ENCODE assay signal across 17 mouse cellular contexts in genomic region chr4:141925781-141926345, GRCm38 (mm10). TPM values are rescaled to one million over a fixed set of nuclear protein-coding genes. Genes with fewer than 3 reads are reported as not detected.
DNase-seq lines count a peak whose midpoint lies in the region; ATAC-seq and TF ChIP-seq lines count a peak whose summit lies in the region.
"Had no signal": no experiment of that assay in that cellular context is flagged by ENCODE, and none has a peak within 500 bp of the region (broad histone marks: within the 10 kb centered on the region; RNA-seq: fewer than 3 reads in every experiment).

No protein-coding gene starts in this region.

- peak overlapping the region; percentile 52; the same call in 1 of the 2 replicates for H3K27ac ChIP-seq in heart, embryonic 12.5 days (ENCODE audit: poor library complexity, severe bottlenecking)
- H3K27ac ChIP-seq in lung, embryonic 15.5 days: 0 out of 2 replicates have a peak overlapping the region, but pooled peaks have one; percentile 9
- no peak overlapping the region for H3K27ac ChIP-seq in kidney, embryonic 14.5 days (ENCODE audit: low read depth, low read length)
- H3K27ac ChIP-seq in stomach, embryonic 15.5 days: peak overlapping the region; percentile 49; the same call in 1 of the 2 replicates
- H3K27ac ChIP-seq in left cerebral cortex, adult 2 months: no peak overlapping the region
- H3K27ac ChIP-seq: midbrain, embryonic 15.5 days; neural tube, embryonic 13.5 days had no signal

- peak; percentile 59; the same call in 1 of the 2 replicates for ATAC-seq in heart, embryonic 12.5 days (ENCODE audit: insufficient number of reproducible peaks, low FRiP score)
- 0 out of 2 replicates have a peak, but pooled peaks have one; percentile 13 for ATAC-seq in lung, embryonic 15.5 days (ENCODE audit: borderline replicate concordance, extremely low read depth, low FRiP score, low TSS enrichment)
- ATAC-seq in kidney, embryonic 14.5 days (ENCODE audit: low FRiP score, low TSS enrichment): peak; percentile 37; the same call in 1 of the 2 replicates
- peak; percentile 40; the same call in 1 of the 2 replicates for ATAC-seq in stomach, embryonic 15.5 days (ENCODE audit: insufficient read depth, low FRiP score, low read depth)
- ATAC-seq: inflammation-experienced regulatory T-cells, adult 6 months; lung, postnatal 0 days; midbrain, embryonic 15.5 days had no signal

- H3K9me3 ChIP-seq in heart, embryonic 12.5 days (replicated peaks): no peaks in the 10 kb centered on the region
- H3K9me3 ChIP-seq in lung, embryonic 15.5 days: no peaks in the 10 kb centered on the region
- no peaks in the 10 kb centered on the region for H3K9me3 ChIP-seq in kidney, embryonic 14.5 days (ENCODE audit: control insufficient read depth, low read length)
- no peaks in the 10 kb centered on the region for H3K9me3 ChIP-seq in stomach, embryonic 15.5 days
- H3K9me3 ChIP-seq: midbrain, embryonic 15.5 days; neural tube, embryonic 13.5 days had no signal

- H3K9ac ChIP-seq in heart, embryonic 12.5 days: no peak overlapping the region
- no peak overlapping the region for H3K9ac ChIP-seq in lung, embryonic 15.5 days
- no peak overlapping the region for H3K9ac ChIP-seq in kidney, embryonic 14.5 days (ENCODE audit: low read depth, low read length)
- no peak overlapping the region for H3K9ac ChIP-seq in stomach, embryonic 15.5 days
- H3K9ac ChIP-seq: midbrain, embryonic 15.5 days; neural tube, embryonic 13.5 days had no signal

- H3K4me2 ChIP-seq in heart, embryonic 12.5 days: no peak overlapping the region
- no peak overlapping the region for H3K4me2 ChIP-seq in lung, embryonic 15.5 days
- H3K4me2 ChIP-seq in kidney, embryonic 14.5 days (replicated peaks; ENCODE audit: low read depth, low read length): no peak overlapping the region
- no peak overlapping the region for H3K4me2 ChIP-seq in stomach, embryonic 15.5 days
- H3K4me2 ChIP-seq: midbrain, embryonic 15.5 days; neural tube, embryonic 13.5 days had no signal

- intact Hi-C loops in heart, postnatal 10 days (cut with DNase I): no loop called here
- intact Hi-C loops in left cerebral cortex, adult 2 months (cut with DNase I): no loop called here

- DNase-seq in heart, postnatal 10 days: no peak
- no peak for DNase-seq in lung, adult 18-20 months
- DNase-seq in left cerebral cortex, adult 2 months (ENCODE audit: extremely low spot score in 1 of 2, low spot score in 2 of 2): no peak
- DNase-seq in right cerebral cortex, adult 2 months (ENCODE audit: low spot score in 2 of 2): no peak
- DNase-seq: B cell, adult 2 months; cerebellum, postnatal 14 days; gastrocnemius, postnatal 36 days; thymus, postnatal 4 days had no signal

- peaks cover 40% of the 10 kb centered on the region for H3K4me1 ChIP-seq in heart, embryonic 12.5 days (replicated peaks)
- H3K4me1 ChIP-seq in lung, embryonic 15.5 days: peaks cover 16% of the 10 kb centered on the region
- H3K4me1 ChIP-seq in kidney, embryonic 14.5 days (ENCODE audit: control insufficient read depth, insufficient read depth, low read length): peaks cover 9% of the 10 kb centered on the region; the same call in 1 of the 2 replicates
- peaks cover 15% of the 10 kb centered on the region; the same call in 1 of the 2 replicates for H3K4me1 ChIP-seq in stomach, embryonic 15.5 days

- H3K27me3 ChIP-seq in heart, embryonic 12.5 days (replicated peaks): no peaks in the 10 kb centered on the region
- no peaks in the 10 kb centered on the region for H3K27me3 ChIP-seq in lung, embryonic 15.5 days
- no peaks in the 10 kb centered on the region for H3K27me3 ChIP-seq in kidney, embryonic 14.5 days (ENCODE audit: control insufficient read depth, insufficient read depth, low read length)
- no peaks in the 10 kb centered on the region for H3K27me3 ChIP-seq in stomach, embryonic 15.5 days (replicated peaks)
- H3K27me3 ChIP-seq: midbrain, embryonic 15.5 days; neural tube, embryonic 13.5 days had no signal

- no peak for TF ChIP-seq CTCF in left cerebral cortex, adult 2 months (IDR thresholded peaks at IDR 0.05)

- 33% methylated on average over 5 of the region's 5 CpGs for WGBS in heart, embryonic 12.5 days
- 39% methylated on average over 5 of the region's 5 CpGs for WGBS in lung, embryonic 15.5 days
- 21% methylated on average over 5 of the region's 5 CpGs for WGBS in kidney, embryonic 14.5 days
- WGBS in stomach, embryonic 15.5 days: 30% methylated on average over 5 of the region's 5 CpGs

- no peaks in the 10 kb centered on the region for H3K36me3 ChIP-seq in heart, embryonic 12.5 days
- H3K36me3 ChIP-seq in lung, embryonic 15.5 days: no peaks in the 10 kb centered on the region
- H3K36me3 ChIP-seq in kidney, embryonic 14.5 days (ENCODE audit: control insufficient read depth, insufficient read depth, low read length): no peaks in the 10 kb centered on the region
- H3K36me3 ChIP-seq in stomach, embryonic 15.5 days: no peaks in the 10 kb centered on the region
- H3K36me3 ChIP-seq: G1E; midbrain, embryonic 15.5 days; neural tube, embryonic 13.5 days had no signal

- no peak overlapping the region for H3K4me3 ChIP-seq in heart, embryonic 12.5 days
- no peak overlapping the region for H3K4me3 ChIP-seq in lung, embryonic 15.5 days
- no peak overlapping the region for H3K4me3 ChIP-seq in kidney, embryonic 14.5 days (ENCODE audit: low read length)
- H3K4me3 ChIP-seq in stomach, embryonic 15.5 days (replicated peaks): no peak overlapping the region
- no peak overlapping the region for H3K4me3 ChIP-seq in left cerebral cortex, adult 2 months
- H3K4me3 ChIP-seq: midbrain, embryonic 15.5 days; neural tube, embryonic 13.5 days had no signal

RNA-seq across cellular contexts. Expression of gene Efhd2, which starts 51.1 kb away (rescaled TPM):
- 119 and 121 TPM in 2 replicates for polyA plus RNA-seq in heart, embryonic 12.5 days (2016; fragmentation: Nextera tagmentation; extraction: Ambion mirVana)
- total RNA-seq in heart, postnatal 10 days (2021): 10 to 100 TPM; 30.4 to 36.7 TPM
- 102 TPM in 2 replicates for polyA plus RNA-seq in lung, embryonic 15.5 days (2015; fragmentation: Nextera tagmentation; extraction: Ambion mirVana)
- 29.5 and 30.3 TPM in 2 replicates for polyA plus RNA-seq in kidney, embryonic 14.5 days (2014; fragmentation: Nextera tagmentation; extraction: Ambion mirVana)
- 125 and 130 TPM in 2 replicates for polyA plus RNA-seq in stomach, embryonic 15.5 days (2015; fragmentation: Nextera tagmentation; extraction: Ambion mirVana)
- total RNA-seq in left cerebral cortex, adult 2 months (2021): 100 to 1,000 TPM; 271 to 279 TPM

Comparison
In these comparisons a context has a peak if more than half of its experiments do, and no peak if none do; other contexts are left out.
1. H3K27ac ChIP-seq: peak in heart, embryonic 12.5 days (single experiment), lung, embryonic 15.5 days (single experiment) and stomach, embryonic 15.5 days (single experiment); none in kidney, embryonic 14.5 days (single experiment) and left cerebral cortex, adult 2 months (single experiment).
2. Peak in every context shown above with its lines, with median percentiles within 50 percentile points of each other: ATAC-seq.